Mouse (Mus musculus): Measurements from ENCODE around the gene Clpb.

Gene Clpb

DNA sequence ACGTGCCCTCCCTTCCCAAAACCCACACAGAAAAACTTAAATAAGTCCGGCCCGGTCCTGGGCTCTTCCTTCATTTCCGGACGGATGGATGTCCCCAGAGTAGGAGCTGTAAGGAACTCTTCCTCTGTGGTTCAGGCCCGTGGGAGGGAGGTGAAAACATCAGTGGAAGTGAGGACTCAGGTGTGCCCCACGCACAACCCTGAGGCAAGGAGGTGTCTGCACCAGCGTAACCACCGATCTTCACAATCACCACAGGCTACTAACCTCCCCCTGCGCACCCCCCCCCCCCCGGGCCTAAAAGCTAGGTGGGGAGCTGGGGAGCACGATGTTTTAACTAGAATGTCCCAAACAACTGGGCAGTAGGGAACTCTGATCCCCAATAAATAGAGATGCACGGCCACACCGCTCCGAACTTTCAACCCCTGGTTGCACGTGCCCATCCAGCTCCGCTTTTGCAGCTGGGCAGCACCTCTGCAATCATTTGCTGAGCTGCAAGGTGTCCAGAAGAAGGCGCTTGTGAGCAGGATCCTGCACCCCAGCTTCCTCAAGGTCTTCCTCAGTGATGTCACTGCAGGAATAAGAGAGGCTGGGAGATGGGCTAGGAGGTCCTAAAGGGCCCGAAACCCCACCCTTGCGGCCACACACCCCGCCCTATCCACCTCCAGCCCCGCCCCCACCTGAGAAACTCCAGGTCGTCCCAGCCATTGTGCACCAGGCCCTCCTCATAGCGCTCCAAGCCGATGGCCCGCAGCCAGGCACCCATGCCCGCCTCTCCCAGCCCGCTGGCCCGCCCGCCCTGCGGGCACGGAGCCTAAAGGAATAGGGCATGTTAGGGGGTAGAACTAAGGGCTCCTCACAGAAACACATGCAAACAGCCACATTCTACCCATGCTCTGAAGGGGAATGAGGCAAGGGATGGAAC is 159.7 kb downstream of the Clpb start:
- peak; percentile 46 to 59 for DNase-seq

DNA sequence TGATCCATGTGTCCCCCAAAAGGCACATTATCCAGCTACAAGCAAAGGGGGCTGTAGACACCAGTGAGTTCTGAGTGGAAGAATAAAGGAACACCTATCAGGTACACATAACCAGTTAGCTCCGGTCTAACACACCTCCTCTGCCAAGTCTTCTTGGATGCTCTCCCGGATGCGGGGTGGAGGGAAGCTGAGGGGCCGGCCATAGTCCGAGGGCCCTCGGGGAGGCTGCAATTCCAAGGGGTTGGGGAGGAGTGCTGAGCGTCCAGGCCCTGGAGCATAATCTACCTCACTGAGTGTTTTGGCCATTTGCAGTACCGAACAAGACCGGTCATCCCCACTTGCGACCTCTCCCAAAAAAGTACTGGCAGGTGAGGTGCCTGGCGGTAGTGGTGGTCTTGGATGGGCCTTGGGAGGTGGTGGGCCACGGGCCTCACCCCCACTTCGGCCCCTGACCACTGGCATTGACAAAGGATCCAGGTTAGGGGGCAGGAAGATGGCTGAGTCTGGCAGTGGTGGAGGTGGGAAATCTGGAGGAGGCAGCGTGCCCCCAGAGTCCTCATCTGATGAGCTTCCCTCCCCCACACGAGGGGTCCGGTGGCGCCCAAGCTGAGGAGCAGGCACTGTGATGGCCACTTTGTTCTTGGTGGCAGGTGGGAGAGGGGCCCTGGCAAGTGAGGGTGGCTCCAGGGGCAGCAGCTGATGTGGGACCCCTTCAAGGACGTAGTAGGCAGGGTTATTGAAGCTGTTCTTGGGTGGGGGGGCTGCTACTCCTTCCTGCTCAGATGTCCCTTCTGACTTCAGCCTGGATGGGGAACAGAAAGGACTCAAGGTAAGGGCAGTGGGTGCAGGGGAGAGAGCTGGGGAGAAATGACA is 160.6 kb downstream of the Clpb start:
- DNase-seq: no peak

DNA sequence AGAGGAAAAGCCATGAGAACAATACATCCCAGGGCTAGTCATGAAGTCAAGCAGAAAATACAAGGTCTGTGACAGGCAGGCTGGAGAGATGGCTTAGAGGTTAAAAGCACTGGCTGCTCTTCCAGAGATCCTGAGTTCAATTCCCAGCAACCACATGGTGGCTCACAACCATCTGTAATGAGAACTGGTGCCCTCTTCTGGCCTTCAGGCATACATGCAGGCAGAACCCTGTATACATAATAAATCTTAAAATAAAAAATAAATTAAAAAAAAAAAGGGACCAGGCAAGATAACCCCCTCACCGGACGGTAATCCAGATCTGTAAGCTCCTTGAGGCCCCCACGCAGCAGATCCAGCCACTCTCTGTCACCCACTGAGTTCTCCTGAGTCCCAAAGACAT is 166.9 kb downstream of the Clpb start:
- DNase-seq: no peak

DNA sequence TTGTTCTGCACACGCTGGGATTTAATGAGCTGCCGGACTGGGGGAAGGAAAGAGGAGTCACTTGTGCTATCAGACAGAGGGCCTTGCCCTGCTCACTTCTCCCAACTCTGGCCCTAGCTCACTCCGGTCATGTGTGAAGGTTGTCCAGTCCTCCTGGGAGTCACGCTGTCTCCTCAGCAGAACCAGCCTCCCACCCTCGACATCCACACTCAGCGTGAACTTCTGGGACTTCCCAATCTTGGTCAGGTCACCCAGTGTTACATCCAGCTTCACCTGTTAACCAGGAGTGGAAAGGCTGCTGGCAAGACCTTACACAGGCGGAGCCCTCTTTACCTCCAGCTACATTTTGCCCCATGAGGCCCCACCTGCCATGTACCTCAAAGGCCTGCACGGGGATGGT is 168.0 kb downstream of the Clpb start:
- no peak for DNase-seq

DNA sequence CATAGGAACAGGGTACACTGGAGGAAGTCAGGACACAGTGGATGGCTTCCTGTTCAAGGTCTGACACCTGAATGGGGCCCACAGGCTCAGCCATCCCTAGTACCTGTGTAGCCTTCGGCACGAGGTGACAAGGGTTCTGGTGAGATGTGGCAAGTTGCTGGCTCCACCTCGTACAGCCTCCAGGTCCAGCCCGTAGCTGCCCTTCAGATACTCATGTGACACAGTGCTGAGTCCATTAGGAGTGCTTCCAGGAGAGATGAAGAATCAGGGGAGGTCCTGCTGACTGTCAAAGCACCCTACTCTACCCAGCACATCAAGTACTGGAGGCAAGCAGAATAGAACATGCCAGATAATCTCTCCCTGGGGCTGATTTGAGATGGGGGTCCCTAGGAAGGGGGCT is 168.9 kb downstream of the Clpb start:
- DNase-seq: no peak

DNA sequence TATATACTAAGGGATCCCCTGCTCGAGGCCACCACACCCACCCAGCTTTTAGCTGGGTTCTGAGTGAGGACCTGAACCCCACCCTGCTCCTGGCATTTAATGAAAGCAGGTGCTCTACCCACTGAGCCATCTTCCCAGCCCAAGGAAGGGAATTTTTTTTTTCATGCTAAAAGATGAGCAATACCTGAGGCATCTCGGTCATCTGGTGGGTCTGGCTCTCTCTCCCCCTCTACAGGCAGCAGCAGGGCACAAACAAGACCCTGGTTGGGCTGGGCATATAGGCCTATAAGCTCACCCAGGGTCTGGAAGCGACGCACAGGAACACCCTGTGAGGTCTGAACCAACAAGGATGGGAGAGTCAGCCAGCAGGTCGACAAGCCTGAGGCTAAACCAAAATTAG is 169.9 kb downstream of the Clpb start:
- DNase-seq: no peak

DNA sequence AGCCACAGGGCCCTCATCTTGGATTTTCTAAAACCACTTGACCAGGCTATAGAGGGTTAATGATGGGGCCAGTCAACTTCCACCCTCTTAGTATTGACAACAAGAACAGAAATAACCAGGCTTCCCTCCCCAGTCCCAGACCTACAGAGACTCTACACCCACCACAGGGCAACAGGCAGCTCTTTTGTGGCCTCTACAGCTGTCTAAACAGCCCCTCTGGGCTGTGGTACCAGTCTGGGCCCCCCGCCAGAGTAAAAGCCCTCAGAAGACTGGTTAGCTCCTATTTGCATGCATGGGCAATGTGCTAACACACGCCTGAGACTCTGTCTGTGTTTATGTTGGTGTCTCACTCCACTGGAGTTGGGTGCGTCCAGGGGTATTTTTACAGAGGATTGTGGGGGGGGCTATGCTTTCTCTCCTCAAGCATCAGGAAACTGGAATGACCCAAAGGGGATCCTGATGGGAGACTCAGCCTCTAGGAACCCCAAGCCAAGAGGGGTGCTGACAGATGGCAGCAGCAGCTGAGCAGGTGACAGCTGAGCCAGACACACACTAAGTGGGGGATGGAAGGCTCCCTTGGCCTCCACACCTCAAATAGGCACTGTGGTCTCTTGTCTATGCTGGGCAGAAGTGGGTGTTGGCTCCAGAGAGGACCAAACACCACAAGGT is 170.6 kb downstream of the Clpb start:
- DNase-seq: no peak

DNA sequence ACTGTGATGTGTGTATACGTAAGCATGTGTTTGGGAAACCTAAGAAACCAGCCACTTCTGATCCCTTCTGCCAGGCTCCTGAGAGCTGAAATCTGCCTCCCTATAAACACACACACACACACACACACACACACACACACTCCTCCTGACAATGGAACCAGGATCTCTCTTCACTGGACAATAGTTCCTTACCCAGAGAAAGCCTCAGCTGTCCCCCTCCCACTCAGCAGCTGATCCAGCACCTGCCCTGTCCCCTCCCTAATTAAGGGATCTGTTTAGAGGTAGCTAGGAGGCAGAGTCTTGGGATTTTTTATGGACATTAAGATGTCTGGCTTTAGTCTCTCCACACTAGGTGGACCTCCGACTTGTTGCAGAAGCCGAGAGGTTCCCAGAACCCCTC is 171.5 kb downstream of the Clpb start:
- no peak for DNase-seq

DNA sequence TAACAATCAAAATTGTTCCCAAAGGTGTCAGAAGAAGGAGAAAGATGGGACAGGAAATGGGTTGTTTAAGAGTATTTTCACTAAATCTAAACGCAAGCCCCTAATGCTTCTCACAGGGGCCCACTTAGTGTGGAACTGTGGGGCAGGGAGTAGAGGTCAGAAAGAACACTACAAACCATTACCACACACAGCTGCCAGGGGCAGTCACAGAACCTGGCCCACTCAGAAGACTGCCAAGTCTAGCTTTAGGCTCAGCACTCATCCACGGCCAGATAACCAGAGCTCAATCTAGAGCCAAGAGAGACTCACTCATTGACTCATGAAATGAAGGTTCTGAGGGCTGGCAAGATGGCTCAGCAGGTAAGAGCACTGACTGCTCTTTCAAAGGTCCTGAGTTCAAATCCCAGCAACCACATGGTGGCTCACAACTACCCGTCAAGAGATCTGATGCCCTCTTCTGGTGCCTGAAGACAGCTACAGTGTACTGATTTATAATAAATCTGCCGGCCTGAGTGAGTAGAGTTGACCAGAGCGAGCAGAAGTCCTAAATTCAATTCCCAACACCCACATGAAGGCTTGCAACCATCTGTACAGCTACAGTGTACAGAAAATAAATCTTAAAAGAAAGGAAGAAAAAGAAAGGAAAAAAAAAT is 172.2 kb downstream of the Clpb start:
- DNase-seq: no peak

DNA sequence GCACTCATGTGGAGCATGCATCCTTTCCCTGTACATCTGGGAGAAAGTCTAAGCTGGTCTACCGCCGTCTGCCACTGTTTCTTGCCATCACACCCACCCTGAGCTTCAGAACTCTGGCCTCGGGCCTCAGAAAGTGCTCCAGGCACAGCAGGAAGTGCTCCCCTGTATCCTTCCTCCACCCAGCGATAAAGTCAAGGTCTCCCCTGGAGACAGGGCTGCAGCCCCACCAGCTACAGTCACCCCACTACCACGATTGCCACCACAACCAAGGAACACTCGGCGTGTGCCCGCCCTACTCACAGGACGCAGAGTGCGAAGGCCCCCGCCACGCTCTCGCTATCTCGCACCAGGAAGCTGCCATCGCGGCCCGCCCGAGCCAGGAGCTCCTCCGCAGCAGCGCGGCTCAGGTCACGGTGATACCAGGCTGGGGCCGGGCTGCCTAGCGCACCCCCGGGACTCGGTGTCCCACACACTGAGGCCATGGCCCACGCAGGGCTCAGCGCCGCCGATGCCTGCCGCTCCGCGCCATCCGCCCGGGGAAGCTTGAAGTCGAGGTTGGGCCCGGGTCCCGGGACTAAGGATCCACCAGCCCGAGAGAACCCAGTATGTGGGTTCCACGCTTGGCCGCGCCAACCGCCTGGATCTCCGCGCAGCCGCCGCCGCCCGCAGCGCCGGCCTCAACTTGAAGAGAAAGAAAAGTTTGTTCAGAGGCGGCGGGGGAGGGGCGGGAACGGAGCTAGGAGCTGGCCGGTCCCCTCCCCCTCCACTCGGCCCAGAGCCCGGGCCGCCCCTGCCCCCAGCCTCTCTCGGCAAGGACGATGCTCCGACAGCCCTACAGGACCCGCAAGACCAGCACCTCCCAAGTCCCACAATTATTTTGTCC is 173.1 kb downstream of the Clpb start:
- peak; percentile 52 to 66 for DNase-seq

DNA sequence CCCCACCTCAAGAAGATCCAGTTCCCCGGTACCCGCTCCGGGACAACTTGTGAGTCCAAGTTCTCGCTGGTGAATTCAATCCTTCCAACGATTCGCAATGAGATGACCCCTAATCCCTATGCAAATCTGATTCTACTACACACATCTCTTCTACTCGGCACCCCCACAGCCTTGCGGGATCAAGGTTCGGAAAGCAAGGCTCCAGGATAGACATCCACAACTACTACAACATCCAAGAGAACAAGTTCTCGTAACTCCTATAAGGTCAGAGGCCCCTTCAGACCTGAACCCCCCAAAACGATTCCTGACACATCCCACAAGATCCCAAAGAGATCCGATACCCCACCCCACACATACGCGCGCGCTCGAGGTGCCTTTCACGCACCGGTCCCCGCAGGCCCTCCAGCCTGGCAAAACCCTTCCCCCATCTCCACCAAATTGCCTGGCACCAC is 173.7 kb downstream of the Clpb start:
- no peak for DNase-seq

DNA sequence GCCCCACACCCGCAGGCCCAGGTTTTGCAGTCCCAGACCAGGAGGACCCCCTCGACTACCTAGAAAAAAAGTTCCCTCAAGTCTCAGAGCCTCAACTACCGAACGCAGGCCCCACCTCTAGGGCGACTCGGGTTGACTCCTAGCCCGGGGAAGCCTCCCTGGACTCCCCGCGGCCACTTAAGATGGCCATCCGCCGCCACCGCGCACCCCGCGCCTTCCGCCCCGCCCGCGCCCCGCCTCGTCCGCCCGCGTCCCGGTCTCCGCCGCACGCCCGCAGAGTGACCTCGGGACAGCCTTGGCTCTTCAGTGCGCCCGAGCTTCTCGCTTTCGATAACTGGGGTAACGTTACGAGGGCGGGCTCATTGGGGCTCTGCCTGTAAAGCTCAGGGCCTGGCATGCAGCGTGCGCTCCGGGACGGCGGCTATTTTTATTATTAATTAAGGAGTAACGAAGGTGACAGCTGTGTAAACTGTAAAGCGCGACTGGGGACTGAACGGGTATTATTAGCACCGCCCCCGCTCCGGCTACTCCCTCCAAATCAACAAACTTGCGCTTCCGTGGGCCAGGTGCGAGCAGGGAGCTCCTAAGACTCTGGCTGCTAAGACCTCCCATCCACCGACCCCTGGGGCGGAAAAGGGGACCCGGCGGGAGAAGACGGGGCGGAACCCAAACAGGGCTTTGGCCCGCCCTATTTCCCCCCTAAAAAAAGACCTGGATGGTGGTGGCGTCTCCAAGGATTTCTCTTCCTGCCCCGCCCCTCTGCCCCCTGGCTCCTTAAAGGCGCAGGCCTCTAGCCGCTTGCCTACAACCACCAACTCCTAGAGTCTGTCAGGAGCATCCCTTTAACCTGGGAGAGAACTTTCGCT is 174.4 kb downstream of the Clpb start, which contains the start of gene Inppl1:
Gene Inppl1, minus strand, starts transcription at position 624 of the 866 bp plus-strand sequence.
- DNase-seq: peak; percentile 94 to 96

DNA sequence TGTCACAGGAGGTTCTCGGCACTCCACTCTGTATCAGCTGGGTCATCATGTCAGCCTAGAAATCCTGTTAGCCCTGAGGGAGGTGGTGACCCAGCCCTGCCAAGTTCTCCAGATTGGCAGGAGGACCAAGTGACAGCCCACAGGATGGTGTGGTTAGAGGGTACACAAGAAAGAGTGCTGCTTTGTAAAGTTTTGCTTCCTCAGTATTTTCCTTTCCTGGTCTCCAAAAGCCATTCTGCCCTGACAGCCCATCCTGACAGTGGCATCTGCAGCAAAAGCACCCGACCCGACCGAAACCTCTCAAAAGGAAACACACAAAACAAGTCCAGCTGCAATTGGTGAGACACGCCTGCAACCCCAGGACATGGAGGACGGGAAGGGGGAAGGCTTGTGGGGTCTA is 180.8 kb downstream of the Clpb start:
- no peak for DNase-seq

Measured in lung, adult 18-20 months (tissue).